Mouse (Mus musculus): ENCODE measurements around the gene Cald1.

- TF ChIP-seq CTCF (IDR thresholded peaks at IDR 0.05; ENCODE audit: insufficient read depth, low read length), result no peak
- no peak for TF ChIP-seq POLR2A (IDR thresholded peaks at IDR 0.05; ENCODE audit: borderline replicate concordance, extremely low read depth, low read depth, low read length)
Measured at GRCm38 (mm10) chr6:34552489-34553157, 45.7 kb upstream of the Cald1 start.

Data from lung, adult 2 months (tissue).